Mouse (Mus musculus) gastrocnemius, postnatal 25 days (tissue): ENCODE data around the gene Gm28048. TPM values are rescaled to one million over a fixed set of nuclear protein-coding genes. Genes with fewer than 3 reads are reported as not detected.

Source experiments
- DNase-seq: peaks from one replicate; pipeline ENCODE4 v3.0.0; 2022
- total RNA-seq, 2 experiments: library from RNA; stranded (reverse); gene quantifications; 1 replicate in 1 of 2; 2 replicates in 1 of 2; pipeline ENCODE4 v1.2.3; 2021

The Gm28048 gene
- total RNA-seq, 2 experiments from 2014 or later: 1.8 to 1.9 TPM

DNA sequence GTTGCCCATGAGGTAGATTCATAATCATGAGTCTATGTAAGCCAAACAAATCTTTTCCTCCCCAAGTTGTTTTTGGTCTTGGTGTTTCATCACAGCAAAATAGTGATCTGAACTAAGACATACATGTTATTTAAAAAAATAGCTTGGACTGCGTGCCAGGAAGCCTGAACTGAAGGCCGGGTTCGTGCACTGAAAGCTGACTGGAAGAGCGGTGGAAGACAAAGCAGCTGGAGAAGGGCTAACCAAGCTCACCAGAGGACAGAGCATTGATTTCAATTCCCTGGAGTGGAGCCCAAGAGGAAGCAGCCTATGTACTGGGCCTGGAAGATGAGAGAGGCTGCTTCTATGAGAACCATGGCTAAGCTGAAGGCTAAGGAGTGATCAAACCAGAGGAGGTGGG, 94.9 kb downstream of the Gm28048 start:
- no peak for DNase-seq

DNA sequence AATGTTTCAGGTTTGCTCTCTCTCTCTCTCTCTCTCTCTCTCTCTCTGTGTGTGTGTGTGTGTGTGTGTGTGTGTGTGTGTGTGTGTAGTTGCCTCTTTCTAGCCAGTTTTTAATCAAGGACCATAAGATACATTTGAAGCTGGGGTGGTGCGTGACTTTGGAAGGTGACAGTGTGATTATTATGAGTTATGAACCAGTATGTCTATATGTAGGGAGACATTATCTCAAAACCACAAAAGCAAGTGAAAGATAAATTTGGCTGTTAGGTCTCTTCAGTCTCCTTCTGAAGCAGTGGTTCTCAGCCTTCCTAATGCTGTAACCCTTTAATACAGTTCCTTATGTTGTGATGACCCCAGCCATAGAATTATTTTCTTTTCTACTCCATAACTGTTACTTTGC, 96.5 kb downstream of the Gm28048 start:
- DNase-seq: no peak

DNA sequence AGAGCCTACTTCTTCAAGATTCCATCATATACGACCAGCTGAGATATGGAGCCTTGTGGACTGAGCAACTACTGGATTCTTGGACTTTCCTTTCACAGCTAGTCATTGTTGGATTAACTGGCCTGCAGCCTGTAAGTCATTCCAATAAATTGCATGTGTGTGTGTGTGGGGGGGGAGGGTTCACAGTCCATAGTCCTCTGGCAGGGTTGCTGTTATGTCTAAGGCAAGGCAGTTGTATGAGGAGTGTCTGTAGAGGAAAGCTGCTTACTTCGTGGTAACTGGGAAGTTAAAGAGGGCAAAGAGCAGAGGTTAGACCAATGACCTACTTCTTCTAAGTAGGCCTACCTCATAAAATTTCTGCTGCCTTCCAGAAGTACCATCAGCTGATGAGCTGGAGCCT, 98.2 kb downstream of the Gm28048 start:
- DNase-seq: no peak

- DNase-seq: no peak
Observed at GRCm38 (mm10) chr11:22882926-22883325, 99.0 kb downstream of the Gm28048 start.

DNA sequence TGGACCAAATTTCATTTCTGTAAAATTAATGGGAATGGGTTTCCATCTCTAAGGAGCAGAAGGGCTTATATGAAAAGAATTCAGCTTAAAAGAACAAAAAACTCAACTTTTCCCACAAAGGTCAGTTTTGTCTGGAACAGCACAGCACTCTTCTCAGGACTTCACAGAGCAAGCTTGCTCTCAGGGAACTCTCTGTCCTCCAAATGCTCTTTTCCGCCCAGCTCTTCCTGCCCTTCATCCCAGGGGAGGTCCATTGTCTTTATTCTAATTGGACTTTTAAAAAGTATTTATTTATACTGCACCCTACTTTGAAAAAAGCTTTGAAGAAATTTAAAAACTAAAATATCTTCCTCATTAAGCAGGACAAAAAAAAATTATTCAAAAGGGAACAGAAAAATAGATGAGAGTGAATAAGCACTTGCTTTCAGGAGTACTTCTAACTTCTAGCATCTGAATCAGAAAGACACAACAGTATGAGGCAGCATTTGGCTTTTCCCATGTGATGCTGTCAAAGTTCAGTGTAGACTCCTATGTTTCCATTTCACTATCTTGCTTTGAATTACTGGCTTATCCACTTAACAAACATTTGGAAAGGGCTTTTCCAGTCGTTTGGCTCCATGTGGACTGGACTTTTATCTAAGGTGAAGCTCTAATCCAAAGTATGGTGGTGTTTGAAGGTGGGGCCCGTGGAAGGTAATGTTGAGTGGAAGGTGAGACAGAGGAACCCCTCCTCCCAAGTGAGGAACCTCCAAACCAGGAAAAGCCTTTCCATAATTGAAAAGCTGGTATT, 101.3 kb downstream of the Gm28048 start:
- DNase-seq: no peak

GRCm38 (mm10) chr11:22879645-22880044, 102.2 kb downstream of the Gm28048 start:
- no peak for DNase-seq

DNA sequence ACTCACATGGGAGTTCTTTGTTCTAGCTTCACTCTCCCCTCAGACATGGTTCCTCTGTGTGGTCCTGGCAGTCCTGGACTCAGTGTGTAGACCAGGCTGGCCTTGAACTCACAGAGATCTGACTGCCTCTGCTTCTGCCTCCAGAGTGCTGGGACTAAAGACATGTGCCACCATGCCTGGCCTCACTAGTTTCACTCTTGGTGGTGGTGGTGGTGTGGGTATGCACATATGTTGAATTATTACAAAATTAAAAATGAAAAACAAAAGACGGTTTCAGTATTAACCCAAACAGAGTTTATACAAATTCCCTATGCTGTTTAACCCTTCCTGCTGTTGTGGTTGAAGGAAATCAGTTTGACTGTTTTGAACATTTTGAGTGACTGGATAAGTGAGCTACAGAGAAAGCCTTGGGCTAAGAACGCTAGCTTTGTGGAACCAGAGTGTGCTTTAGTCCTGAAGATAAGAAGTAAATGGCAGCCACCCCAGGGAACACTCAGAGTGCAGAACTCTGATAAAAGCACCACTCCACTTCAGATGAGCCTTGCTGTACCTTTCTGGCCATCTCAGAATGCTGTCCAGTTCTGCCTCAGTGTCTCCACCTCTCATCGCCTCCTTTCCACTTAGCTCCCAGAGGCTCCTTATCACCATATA, 105.1 kb downstream of the Gm28048 start:
- no peak for DNase-seq

DNA sequence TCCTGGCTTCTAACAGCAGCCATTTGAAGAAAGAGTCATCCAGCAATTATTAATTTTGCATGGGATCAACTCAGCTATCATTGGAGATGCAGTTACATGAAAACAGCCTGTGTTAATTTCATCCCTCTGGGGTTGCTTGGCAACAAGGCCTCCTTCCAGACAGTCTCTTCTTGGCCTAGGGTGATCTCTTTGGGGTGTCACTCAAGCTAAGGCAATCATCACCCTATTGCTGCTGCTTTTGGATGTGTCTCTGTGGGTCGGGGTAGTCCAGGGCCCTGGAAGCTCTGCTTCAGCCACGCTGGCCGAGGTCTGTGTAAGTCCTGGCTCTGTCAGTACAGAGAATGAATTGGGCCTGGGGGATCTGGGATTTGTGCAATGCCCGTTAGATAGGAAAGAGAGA, 106.6 kb downstream of the Gm28048 start:
- DNase-seq: no peak

- DNase-seq: no peak
Observed at GRCm38 (mm10) chr11:22874747-22875146, 107.1 kb downstream of the Gm28048 start.

DNA sequence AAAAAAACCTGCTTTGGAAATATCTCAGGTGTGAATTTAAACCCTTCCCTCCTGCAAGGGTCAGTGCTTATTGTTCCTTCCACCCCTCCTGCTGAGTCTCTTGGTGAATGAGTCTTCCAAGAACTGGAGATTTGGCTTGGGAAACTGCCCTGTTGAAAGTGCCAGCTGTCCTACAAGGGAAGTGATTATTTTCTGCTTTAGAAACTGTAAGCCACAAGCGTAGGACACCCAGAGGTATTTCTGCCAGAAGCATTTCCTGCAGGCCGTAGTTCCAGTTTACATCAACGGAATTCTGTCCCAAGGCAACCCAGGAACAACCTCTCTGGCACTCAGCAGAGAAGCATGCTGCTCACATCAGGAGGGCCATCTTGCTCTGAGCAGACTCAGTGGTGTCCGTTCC, 108.5 kb downstream of the Gm28048 start:
- DNase-seq: peak; percentile 32

DNA sequence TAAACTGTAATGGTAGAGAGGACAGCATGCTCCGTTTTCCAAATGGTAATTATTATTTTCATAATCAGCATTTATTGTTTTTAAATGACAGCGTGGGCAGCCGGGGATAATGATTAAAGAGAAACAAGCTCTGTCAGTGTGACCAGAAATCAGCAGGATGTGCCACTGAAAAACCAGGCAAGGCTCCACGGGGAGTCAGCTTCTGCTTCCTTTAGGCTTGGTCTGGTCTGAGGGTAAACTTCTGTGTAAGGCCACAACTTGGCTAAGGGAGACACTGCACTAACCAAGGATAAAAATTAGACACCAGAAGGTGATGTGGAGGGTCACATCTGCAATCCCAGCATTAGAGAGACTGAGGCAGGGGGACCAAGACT, 109.6 kb downstream of the Gm28048 start:
- no peak for DNase-seq

DNA sequence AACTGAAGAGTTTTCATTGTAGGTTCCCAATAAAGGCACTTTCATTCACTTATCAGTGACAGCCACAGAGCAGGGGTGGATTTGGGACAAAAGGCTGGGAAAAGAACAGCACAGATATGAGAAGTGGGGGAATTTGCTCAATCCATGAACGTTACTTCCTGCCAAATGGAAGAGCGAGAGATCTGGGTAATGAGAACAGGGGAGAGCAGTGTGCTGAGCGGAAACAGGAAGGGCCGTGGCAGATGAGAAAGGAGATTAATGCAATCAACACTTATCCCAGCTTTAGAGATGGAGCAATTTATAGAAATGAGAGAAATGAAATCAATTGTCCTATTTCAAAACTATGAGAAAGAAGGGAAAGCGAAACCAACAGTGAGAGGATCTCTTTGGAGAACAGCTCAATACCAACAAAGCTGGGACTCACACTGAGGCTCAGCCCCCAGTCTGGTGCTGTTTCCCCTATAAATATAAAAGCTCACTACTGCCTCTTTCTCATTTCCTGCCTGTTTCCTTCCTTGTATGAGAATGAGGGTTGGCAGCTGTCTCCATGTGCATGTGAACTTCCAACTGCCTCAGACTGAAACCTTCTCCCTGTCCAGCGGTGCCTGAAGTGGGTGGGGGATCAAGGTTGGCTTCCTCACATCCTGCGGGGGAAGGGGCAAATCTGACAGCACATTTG, 110.1 kb downstream of the Gm28048 start:
- no peak for DNase-seq

DNA sequence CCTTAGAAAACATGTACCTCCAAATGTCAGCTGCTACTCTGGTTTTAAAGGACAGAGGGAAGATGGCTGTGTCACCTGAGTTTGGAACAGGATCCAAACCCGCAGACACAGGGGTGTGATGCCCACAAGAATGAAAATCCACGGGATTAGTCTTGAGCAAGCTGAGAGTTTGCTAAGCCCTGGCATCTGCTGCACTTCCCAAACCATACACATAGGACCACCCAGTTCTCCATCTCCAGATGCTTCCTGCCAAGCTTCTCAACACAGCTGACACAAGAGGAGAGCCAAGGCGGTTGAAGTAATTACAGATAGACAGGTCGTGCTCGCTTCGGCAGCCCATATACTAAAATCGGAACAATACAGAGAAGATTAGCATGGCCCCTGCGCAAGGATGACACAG, 113.3 kb downstream of the Gm28048 start:
- no peak for DNase-seq

GRCm38 (mm10) chr11:22867691-22868090, 114.2 kb downstream of the Gm28048 start:
- no peak for DNase-seq

GRCm38 (mm10) chr11:22865635-22866246, 116.1 kb downstream of the Gm28048 start:
- no peak for DNase-seq

- DNase-seq: no peak
Observed at GRCm38 (mm10) chr11:22864305-22865060, 117.4 kb downstream of the Gm28048 start.

- DNase-seq: no peak
Observed at GRCm38 (mm10) chr11:22863581-22863980, 118.3 kb downstream of the Gm28048 start.

DNA sequence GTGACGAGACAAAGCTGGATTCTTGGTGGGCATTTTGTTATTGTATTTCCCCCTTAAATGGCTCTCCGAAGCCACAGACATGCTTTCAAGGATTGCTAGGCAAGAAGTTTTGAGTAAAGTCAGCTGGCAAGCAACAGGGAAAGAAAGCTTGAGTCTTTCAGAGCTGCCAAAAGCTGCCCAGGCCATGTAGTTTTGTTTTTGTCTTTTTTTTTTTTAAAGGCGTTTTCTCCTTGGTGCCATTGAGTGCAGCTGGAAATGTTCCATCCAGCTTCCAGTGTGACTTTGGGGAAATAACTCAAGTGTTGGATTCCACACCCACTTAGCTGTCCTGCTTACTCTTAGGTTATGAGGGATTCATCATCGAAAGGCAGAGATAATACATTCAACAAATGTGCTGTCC, 120.6 kb downstream of the Gm28048 start:
- no peak for DNase-seq

DNA sequence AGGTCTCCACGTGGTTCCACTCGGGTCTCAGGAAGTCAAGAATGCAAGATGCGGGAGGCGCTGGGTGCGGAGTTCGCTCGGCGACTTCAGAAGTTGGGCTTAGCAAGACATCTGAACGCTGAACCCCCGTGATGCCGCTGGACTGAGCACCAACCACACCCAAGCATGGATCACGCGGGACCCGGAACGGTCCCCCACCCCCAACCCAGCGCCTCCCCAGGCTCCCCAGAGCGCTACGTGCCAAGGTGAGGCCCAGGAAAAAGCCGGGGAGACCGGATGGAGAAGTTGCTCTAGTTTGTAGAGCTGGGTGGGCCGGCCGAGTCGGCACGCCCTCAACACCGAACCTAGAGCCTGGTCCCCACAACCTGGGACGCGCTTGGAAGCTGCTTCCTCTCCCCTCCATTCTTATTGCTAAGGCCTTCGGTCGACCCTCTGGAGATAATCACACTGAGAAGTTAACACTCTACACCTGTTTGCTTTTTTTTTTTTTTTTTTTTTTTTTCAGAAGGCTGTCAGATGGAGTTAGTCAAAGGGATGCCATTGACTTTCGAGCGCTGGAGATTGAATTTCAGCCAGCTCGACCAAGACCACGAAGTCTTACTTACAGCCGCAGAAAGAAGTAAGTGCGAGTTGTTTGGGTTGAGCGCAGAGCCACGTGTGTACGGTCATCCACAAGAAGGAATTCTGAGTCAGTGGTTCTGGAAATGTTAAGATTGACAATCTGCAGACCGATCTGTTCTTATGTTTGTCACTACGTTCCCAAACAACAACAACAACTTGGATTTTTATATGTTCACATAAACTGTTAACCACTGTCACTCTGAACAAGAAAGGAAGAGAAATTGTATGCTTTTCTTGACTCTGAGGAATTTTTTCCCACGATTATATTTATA, 121.3 kb downstream of the Gm28048 start, which contains the start of gene B3gnt2:
Gene B3gnt2, minus strand, starts transcription at position 627 of the 893 bp plus-strand sequence.
- DNase-seq: peak; percentile 50

- DNase-seq: peak; percentile 89
Observed at GRCm38 (mm10) chr11:22859633-22860334, 122.1 kb downstream of the Gm28048 start.
